Mouse (Mus musculus) left cerebral cortex, adult 18-20 months (tissue): Measurements from ENCODE around the gene Pygl. TPM values are rescaled to one million over a fixed set of nuclear protein-coding genes. Genes with fewer than 3 reads are reported as not detected.

Experiments used
- DNase-seq, 2 experiments: peaks; one replicate each; pipeline ENCODE4 v3.0.0; 2021 to 2022; ENCODE audit warnings: low spot score in 2 of 2, mixed read lengths in 1 of 2
- long read RNA-seq, 2 experiments: library from polyadenylated mRNA; stranded (forward); transcript quantifications; one replicate each; pipeline ENCODE4 v2.0.0; 2021
- total RNA-seq, 2 experiments: library from RNA; stranded (reverse); gene quantifications; 2 replicates each; pipeline ENCODE4 v1.2.3; 2021

Gene Pygl
- 1 to 10 TPM; 3.8 to 5.8 TPM for total RNA-seq
- long read RNA-seq, experiment 1, partial matches to known transcripts = 0 of 5 reads
- long read RNA-seq, experiment 1, other reads (novel, unspliced or antisense) = 1 of 5 reads
- long read RNA-seq, experiment 2, partial matches to known transcripts = 0 of 3 reads
- long read RNA-seq, experiment 2, other reads (novel, unspliced or antisense) = 0 of 3 reads

DNA sequence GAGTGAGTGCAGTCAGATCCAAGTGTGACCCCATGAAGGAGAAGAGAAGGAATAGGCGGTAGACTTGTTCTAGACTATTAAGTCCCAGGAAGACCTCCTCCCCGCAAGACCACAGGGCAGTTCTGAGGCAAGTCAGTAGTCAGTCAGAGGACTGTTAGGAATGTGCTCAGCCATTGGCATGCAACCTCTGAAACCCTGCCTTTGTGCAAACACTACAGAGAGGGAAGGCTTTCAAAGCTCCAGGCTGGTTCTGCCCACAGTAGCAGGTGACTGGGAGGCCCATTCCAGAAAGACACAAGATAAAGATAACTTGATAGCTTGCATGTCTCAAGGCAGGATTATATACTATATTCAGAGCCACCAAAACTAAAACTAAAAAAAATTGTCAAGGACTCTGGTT lies at the start of gene Pygl:
Pygl (minus strand) TSS at position 195 of the 400 bp plus-strand sequence.
- DNase-seq = no peak

DNA sequence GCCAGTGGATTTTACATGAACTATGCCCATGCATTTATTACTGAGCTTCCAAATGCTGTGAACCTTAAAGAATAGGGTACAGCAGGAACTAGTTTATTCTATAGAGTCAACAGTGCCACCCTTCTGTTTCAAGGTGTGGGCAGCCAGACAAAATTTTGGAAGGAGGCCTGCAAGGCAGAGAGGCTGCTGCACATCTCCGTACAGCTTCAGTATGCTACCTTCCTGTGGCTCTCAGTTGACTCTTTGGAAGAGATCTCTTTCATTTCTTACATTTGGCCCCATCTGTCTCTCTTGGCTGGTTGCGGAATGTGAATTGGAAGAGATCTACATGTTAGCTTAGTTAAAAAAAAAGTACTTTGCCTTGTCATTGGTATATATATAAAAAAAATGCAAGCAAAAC lies 49.6 kb upstream of the Pygl start:
- no peak for DNase-seq

DNA sequence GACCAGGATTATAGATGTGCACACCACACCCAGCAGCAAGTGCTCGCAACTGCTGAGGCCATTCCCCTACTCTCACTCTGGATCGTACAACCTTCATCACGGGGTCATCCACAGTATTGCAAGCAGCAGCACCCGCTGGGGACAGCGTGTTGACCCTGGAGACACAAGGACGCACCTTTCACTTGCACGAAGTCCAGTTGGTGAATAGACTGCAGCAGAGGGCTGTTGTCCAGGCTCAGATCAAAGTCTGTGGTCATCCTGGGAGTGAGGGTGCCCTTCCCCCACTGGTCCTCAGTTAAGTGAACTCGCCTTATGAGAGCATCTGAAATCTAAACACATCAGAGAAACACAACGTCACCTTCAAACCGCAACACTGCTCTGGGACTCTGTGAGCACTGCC lies 49.1 kb upstream of the Pygl start:
- DNase-seq = no peak

DNA sequence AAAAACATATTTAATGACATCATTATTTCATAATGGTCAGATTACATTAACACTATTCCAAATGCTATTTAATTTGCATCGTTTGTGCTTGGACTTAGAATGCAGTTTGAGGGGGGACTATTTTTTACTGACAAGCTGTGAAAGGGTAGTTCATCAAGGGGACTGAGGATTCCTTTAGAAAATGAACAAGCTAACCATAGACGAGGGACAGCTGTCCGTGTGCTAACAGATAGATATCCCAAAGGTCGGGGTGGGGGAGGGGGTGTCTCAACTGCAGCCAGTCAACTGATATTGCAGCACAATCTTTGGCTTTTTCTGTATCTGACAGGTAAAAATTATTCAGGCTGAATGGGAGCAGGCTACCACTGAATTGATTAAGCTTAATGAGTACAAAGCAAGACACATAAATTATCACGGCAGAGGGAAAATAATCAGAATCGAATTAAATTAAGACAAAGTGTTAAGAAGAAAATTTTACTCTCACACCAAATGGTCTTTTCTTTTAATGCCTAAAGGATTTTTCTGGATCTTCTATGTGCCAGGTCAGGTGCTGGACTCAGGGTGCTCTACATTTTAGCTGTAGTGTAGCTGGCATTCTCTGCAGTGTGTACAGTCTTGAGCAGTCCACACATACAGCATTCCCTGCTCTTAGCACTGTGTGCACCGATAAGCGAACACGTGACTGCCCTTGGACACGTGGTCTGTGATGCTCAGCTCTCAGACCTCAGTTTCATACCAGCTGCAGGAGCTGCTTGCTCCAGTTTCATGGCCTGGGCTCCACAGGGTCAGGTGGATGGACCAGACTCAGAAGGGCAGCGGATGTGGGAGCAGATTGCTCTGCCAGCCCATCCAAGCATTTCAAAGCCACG lies 46.0 kb upstream of the Pygl start:
- no peak for DNase-seq

DNA sequence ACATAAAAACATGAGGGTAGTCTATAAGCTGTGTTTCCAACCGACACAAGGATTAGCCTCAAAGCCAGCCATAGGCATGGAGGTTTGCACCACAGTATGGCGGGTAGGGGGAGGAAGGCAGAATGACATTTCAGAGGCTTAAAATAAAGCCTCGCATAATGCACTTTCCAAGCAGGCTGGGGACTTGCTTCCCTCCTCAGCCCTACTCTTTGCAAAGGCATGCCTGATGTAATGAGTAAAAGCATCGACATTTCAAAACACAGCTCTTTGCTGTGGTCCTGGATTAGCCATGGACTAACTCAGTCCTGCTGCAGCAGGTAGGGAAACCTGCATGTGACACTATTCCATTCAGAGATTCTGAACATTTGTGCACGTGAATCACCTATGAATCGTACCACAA lies 38.4 kb upstream of the Pygl start:
- DNase-seq = no peak

DNA sequence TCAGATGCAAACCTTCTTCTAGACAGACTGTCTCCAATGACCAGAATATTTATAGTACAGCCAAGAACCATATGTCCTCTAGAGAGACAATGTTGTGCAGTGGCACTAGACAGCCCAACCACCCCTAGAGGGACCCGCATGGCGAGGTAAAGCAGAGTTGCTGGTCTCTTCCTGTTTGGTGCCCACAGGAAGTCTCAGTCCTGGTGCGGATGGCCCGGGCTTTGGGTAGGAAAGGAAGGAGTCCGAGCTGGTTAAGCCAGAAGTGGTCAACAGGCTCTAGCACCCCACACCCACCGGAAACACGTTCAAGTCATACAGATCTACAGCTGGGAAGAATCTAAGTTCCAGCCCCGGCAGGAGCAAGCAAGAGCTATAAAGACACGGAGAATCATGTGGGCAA lies 36.0 kb upstream of the Pygl start:
- no peak for DNase-seq

DNA sequence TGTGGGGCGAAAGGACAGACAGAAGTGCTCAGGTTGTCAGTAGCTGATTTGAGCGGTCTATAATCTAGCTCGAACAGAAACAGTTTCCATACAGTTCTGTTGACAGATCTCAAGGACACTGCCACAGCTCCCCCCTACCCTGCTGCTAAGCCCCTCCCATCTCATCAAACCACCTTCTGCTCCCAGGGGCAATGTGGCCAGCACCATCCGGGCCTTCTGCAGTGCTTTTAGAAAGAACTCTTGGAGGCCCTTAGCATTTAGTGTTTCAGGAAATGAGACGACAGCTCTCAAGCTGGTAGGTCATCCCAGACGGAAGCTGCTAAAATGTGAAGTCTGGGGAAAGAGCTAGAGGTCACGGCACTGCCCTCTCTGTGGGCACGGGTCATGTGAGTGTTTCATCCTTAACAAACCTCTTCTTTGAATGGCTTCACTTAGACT lies 35.2 kb upstream of the Pygl start:
- no peak for DNase-seq

DNA sequence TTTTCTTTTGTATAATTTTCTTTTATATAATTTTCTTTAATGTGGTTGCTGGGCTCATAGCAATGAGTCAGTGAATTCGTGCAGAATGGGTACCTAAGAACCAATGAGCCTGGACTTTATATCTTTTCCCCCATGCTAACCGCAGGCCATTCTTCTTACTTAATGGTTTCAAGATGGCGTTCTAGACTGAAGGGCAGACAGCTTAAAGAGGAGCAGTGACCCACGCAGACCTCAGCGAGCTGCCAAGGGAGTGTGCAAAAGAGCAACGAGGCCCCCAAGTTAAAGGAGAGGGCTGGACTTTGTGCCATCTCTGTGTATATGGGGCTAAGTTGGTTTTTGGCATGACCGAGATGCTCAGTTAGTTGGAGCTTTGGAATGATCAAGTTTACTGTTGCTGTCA lies 32.4 kb upstream of the Pygl start:
- no peak for DNase-seq

DNA sequence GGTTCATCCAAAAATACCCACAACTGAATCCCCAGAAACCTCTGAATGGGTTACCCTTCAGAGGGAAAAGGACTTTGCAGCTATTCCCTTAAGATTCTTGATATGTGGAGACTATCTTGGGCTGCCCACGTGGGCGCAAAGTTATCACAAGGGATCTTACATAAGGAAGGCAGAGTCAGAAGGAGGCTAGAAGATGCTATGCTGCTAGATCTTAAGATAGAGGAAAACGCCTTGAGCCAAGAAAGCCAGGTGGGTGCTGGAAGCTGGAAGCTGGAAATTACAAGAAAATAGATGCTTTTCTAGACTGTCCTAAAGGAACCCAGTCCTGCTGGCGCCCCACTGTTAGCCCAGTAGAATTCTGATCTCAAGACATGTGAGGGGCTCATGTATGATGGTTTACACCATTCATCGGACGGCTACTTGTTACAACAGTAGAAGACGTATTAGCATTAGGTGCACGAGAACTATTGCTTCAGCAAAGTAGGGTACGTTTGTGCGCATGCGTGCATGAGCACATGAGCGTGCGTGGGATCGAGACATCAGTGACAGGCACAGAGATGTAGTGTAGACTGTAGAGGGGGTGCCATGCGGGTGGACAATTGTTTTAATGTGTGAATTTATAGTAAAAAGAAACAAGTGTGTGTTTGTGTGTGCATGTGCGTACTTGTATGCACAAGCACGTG lies 31.1 kb upstream of the Pygl start:
- peak; percentile 64 to 84 for DNase-seq

DNA sequence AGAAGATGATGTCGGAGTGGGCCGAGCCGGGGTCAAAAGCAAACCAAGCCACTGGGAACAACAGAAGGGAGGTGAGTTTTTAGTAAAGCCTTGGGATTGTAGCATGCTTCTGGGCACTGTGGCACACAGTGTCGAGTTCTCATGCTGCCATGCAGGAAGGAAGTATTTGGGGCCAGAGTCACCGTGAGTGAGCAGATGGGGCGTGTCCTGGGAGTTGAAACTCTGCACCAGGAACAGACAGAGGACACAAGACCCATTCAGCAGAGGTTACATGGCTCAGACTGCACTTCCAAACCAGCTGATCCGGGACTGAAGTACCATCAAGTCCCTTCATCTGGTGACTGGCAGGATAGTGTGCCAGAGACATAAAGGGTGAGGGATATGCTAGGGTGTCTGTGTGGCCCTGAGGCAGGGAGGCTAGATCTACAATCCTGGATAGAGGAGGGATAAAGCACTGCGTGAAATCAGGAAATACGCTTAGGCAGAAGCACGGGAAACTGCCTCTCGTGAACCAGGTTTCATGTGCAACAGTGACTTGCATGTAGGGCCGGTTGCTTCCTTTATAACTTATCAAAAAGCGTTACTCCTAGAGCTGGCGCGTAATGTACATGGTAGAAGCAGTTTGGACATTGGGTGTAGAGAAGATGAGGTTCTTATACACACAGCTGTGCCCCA lies 20.1 kb upstream of the Pygl start:
- no peak for DNase-seq

DNA sequence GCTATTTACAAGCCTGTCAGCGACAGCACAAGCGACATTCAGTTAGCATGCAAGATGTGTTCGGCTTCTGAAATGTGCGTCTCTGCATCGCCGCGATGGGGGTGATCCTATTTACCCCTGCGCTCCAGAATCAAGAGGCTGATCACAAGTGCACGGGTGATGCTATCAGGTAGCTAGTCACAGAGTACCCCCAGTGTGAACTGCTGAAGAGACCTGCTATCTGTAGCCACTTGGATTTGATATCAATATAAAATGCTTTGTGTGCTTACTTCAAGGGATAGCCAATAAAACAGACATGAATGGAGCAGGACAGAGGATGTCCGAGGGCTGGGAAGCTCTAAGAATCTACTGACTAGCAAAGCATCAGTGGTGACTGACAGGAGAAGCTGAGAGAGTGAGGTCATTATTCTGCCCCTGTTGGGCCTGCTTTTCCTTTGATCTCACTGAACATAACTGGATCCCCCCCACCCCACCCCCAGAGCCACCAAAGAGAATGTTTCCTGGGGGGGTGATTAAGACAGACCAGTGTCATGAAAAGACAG lies 18.4 kb upstream of the Pygl start:
- DNase-seq = no peak

DNA sequence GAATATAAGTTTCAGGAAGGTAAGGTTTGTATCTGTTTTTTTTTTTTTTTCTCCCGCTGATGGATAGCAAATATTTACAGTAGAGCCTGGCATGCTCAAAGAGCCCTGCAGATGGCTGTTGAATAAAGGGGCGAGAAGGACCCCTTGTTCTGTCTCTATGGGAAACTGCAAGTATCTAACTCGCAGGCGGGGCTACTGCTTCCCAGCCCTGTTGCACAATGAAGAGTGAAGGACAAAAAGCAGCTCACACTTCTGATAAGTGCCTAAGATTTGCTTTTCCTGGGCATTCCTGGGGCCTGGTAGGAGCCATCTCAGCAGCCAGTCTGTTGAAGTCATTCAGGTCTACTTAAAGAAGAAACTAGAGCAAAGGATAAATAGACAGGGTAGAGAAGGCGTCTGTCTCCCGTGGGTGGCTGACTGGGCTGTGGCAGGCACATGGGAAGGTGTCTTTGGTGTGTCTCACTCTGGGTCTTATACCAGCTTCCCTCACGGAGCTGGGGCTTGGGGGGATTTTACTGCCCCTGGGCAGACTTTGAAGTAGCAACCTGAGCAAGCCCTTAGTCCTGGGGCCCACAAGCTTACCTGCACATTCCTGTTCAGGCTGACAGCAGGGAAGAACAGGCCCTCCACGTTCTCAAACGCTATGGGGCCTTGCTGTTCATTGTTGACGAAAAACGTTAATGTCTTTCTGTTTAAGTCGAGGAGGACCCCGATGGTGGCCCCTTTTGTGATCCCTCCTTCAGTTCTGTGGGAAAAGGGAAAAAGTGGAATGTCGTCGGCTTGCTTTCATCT lies 16.6 kb upstream of the Pygl start:
- DNase-seq = no peak

DNA sequence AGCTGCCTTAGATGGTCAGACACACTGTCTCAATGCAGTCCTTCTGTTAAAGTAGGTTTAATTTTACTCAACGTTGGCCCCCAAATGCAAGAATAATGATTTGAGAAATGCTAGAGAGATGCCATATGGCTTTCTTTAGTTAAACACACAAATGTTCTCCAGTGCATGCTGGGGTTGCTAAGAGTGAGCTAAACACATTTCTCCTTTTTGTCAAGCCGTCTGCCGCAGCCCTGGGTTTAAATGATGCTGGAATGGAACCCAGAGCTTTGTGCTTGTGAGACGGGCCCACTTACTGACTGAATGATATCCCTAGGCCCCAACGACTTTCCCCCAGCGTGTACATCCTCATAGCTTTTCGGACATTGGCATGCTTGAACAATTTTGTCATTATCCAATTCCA lies 11.3 kb upstream of the Pygl start:
- DNase-seq = no peak

DNA sequence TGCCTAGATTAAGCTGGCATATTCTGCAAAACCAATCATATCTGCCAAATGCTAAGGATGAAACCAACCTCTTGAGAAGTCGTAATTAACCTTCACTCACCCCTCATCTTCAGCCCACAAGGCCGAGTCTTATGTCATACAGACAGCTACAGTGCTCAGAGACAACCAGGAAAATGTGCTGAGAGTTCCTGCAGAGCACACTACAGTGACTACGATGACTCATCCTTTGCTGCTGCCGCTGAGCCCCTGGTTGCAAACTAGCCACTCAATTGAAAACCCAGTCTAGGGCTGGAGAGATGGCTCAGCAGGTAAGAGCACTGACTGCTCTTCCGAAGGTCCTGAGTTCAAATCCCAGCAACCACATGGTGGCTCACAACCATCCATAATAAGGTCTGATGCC lies 8.5 kb upstream of the Pygl start:
- DNase-seq = no peak

DNA sequence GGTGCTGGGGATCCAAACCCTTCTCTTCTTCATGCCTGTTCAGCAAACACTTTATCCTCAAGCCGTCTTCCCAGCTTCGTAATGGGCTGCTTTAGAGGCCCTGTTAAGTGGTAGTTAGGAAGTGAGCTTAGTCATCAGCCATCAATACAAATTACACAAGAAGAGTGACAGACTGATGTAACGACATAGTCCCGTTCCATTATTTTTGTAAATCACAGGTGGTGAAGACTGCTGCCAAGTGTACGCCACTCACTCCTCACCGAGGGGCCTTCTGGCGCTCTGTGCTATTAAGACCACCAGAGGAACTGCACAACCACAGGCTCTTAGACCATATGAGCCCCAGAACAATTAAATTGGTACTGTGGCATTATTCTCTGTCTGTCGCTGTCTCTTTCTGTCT lies 7.3 kb upstream of the Pygl start:
- no peak for DNase-seq

DNA sequence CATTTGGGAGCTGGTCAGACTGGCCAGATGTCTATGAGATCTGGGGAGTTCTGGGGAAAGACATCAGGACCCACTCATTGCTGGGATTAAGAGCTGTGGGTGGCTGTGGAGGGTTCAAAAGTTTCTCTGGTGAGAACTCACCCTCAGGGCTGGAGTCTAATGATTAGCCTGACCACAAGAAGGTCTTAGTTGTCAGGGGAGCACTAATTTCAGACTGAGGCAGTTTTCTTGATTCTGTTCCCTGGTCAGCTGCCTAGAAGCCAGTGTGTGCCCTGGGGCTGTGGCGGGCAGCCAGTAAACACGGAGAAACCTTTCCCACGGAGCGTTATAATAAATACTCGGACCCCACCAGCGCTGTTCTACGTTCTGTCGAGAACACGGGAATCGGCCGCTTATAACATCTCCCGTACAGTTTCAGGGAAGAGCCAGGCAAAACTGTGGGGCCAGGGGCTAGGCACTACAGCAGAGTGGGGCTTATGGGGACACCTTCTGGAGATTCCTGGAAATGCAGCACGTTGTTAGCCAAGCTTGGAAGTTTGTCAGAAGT lies 3.7 kb upstream of the Pygl start:
- peak; percentile 75 for DNase-seq

DNA sequence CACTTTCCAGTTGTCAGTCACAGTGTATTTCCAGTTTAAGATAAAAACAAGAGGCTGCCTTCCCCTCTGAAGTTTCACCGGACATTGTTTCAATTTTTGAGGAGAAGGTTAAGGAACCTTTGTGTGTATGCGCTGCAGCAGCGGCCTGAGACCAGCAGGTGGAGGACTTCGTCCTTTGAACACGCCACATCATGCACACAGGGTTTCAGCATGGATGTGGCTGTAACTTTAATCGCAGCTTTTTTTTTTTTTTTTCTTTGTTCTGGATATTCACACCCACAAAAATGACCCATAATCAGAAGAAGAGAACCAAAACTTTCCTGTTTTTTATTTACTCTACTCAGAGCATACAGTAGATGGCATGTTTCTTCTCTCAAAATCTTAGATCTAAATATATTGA lies 3.1 kb upstream of the Pygl start:
- DNase-seq = no peak

DNA sequence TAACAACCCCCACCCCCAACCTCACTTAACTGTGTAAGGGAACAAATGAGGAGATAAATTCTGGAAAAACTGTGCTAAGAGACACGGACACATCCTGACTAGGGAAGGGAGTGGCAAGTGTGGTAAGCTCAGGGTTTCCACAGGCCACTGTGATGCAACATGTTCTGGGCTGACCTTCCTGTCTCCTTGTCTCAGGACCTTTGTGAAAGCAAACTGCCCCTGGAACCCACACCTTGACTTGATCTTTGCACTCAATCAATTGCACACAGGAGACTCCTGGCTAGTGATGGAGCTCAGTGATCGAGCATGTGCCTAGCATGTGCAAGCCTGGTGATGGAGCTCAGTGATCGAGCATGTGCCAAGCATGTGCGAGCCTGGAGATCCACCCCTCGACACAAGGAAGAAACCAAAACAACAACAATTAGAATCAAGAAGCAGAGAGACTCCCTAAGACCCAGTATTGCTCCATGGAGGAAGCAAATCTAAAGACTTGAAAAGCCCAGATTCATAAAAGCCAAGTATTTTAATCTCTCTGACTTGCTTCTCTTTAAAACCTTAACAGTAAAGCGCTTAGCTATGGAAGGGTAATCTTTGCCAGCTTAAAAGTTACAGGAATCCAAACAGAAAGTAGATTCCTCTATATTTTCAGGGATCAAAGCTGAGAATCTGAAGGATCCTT lies 2.5 kb upstream of the Pygl start:
- no peak for DNase-seq

DNA sequence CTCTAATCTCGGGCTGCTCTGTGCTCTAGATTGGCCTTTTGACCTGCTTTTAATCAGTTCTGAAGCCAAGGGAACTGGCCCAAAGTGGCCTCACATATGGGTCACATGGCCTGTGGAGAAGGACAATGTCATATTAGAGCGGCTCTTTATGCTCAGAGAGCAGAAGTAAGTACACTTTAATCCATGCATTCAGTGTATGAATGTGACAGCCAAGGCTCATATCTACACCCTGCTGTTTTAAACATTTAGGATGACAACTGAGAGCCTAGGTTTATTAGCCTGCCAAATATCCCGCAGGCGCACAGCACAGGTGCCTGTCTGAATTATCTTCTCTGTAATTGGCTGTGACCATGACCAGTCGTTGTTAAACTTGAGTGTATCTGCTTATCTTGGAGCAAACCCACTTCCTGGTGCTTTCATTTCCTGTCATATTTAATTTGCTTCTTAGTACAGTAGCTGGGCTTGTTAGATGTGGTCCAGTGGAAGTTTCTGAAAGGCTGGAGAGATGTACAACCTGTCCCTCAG lies 794 bp upstream of the Pygl start:
- no peak for DNase-seq

DNA sequence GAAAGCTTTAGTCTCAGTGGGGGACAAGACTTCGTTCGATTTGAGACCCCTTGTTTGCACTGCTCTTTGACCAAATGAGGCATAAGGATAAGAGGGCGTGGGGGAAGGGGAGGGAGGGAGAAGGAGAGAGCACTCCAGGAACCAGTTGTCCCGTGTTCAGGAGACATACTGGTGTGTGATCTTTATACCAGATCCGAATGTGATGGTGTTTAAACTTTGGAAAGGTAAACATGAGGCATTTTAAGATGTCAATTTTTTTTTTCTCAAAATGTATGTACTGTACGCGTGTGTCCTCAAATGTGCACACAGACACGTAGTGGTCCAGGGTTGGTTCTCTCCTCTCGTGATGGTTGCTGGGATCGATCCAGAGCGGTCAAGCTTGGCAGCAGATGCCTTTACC lies 3.1 kb downstream of the Pygl start:
- DNase-seq = no peak
